Mouse (Mus musculus): ENCODE data around the gene Drd2. TPM values are rescaled to one million over a fixed set of nuclear protein-coding genes. Genes with fewer than 3 reads are reported as not detected.

Drd2 gene
- 0.12 TPM in 2 replicates for polyA plus RNA-seq (2012; rRNA removed)

GRCm38 (mm10) chr9:49340136-49341043 is at the start of gene Drd2:
Gene Drd2 (plus strand): TSS chr9:49340627.

GRCm38 (mm10) chr9:49426921-49427320 is 86.5 kb downstream of the Drd2 start, which contains the start of gene Ankk1:
Gene Ankk1 (minus strand): TSS chr9:49427021.

Other genes with a start within 250 kb of the Drd2 start
- not detected in 2 replicates for gene Gm4894, start 90.1 kb upstream of the Drd2 start, polyA plus RNA-seq (2012; rRNA removed)
- 0.30 and 0.43 TPM in 2 replicates for gene Ankk1, start 86.4 kb downstream of the Drd2 start, polyA plus RNA-seq (2012; rRNA removed)
- 4.4 and 5.0 TPM in 2 replicates for gene Ttc12, start 145.6 kb downstream of the Drd2 start, polyA plus RNA-seq (2012; rRNA removed)

Data from ovary, adult 2 months (tissue).